Mouse (Mus musculus): ENCODE results near the gene Vmn1r3. TPM values are rescaled to one million over a fixed set of nuclear protein-coding genes. Genes with fewer than 3 reads are reported as not detected.
"Not testable (repeated sequence)": the region's sequence is repeated elsewhere in the genome, so short reads cannot be mapped to it uniquely, and the experiment has no call there.

Gene Vmn1r3
- polyA plus RNA-seq, 1 experiment from 2014 or later = not detected

DNA sequence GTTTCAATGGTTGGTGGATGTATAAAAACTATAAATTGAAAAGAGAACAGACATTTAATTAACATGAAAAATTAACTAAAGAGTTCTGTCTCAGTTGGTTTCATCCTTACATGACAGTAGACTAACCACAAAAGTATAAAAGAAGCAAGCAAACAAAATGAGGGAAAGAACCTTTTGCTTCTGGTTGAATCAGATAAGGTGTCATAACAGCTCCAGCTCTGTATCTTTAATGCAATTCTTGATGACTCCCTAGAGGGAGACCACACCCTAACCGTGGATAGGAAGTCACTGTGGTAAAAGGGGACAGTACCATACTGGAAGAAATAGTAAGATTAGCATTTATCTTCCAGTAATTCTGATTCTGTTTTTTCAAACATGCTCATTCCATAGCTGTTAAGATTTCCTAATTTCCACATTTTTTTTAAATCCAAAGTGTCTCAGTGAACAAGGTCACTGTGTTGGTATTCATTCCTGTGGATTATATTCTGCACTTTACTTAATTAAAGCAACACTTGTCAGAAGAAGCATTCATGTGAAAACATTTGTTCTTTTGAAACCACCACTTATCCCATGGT, 24.6 kb upstream of the Vmn1r3 start:
- H3K4me2 ChIP-seq (replicated peaks); ATAC-seq (ENCODE audit: low FRiP score); H3K9ac ChIP-seq; H3K27ac ChIP-seq; H3K9me3 ChIP-seq (replicated peaks); H3K4me1 ChIP-seq; H3K36me3 ChIP-seq; H3K27me3 ChIP-seq; H3K4me3 ChIP-seq: not testable (repeated sequence)
- WGBS = 88% methylated on average over 1 of the region's 1 CpGs

DNA sequence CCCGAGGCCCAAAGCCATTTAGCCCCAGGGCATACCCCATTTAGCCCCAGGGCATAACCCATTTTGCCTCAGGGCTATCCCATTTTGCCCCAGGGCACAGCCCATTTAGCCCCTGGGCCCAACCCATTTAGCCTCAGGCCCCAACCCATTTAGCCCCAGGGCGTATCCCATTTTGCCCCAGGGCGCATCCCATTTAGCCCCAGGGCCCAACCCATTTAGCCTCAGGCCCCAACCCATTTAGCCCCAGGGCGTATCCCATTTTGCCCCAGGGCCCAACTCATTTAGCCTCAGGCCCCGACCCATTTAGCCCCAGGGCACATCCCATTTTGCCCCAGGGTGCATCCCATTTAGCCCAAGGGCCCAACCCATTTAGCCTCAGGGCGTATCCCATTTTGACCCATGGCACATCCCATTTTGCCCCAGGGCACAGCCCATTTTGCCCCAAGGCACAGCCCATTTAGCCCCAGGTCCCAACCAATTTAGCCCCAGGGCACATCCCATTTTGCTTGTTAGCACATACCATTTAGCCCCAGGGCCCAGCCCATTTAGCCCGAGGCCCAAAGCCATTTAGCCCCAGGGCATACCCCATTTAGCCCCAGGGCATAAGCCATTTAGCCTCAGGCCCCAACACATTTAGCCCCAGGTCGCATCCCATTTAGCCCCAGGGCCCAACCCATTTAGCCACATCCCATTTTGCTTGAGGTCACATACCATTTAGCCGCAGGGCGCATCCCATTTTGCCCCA, 8.2 kb downstream of the Vmn1r3 start:
- not testable (repeated sequence) for H3K9ac ChIP-seq; ATAC-seq (ENCODE audit: low FRiP score); H3K36me3 ChIP-seq; H3K4me2 ChIP-seq (replicated peaks); H3K4me1 ChIP-seq; H3K27me3 ChIP-seq; H3K4me3 ChIP-seq; H3K27ac ChIP-seq
- H3K9me3 ChIP-seq (replicated peaks) = peaks cover 60% of the 10 kb centered on the region
- WGBS = 84% methylated on average over 10 of the region's 10 CpGs

DNA sequence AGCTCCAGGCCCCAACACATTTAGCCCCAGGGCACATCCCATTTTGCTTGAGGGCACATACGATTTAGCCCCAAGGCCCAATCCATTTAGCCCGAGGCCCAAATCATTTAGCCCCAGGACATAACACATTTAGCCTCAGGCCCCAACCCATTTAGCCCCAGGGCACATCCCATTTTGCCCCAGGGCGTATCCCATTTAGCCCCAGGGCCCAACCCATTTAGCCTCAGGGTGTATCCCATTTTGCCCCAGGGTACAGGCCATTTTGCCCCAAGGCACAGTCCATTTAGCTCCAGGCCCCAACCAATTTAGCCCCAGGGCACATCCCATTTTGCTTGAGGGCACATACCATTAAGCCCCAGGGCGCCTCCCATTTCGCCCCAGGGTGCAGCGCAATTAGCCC, 9.0 kb downstream of the Vmn1r3 start:
- not testable (repeated sequence) for H3K9ac ChIP-seq; ATAC-seq (ENCODE audit: low FRiP score); H3K4me3 ChIP-seq; H3K27ac ChIP-seq; H3K27me3 ChIP-seq; H3K36me3 ChIP-seq; H3K4me2 ChIP-seq (replicated peaks); H3K4me1 ChIP-seq
- WGBS = 82% methylated on average over 6 of the region's 6 CpGs
- peaks cover 57% of the 10 kb centered on the region for H3K9me3 ChIP-seq (replicated peaks)

DNA sequence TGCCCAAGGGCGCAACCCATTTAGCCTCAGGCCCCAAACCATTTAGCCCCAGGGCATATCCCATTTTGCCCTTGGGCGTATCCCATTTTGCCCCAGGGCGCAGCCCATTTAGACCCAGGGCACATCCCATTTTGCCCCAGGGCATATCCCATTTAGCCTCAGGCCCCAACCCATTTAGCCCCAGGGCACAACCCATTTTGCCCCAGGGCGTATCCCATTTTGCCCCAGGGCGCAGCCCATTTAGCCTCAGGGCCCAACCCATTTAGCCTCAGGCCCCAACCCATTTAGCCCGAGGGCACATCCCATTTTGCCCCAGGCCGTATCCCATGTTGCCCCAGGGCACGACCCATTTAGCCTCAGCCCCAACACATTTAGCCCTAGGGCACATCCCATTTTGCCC, 9.4 kb downstream of the Vmn1r3 start:
- not testable (repeated sequence) for H3K27ac ChIP-seq; H3K36me3 ChIP-seq; H3K4me3 ChIP-seq; ATAC-seq (ENCODE audit: low FRiP score); H3K4me1 ChIP-seq; H3K9ac ChIP-seq; H3K4me2 ChIP-seq (replicated peaks); H3K27me3 ChIP-seq
- 89% methylated on average over 7 of the region's 8 CpGs for WGBS
- peaks cover 53% of the 10 kb centered on the region for H3K9me3 ChIP-seq (replicated peaks)

DNA sequence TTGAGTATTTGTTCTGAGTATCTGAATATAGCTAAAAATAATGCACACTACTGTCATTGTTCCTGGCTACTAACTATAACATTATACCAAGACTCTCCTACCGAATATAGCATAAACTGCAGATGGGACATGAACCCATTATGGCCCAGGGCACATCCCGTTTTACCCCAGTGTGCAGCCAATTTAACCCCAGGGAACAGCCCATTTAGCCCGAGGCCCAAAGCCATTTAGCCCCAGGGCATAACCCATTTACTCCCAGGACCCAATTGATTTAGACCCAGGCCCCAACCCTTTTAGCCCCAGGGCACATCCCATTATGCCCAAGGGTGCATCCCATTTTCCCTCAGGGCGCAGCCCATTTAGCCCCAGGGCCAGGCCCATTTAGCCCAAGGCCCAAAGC, 10.6 kb downstream of the Vmn1r3 start:
- ATAC-seq (ENCODE audit: low FRiP score); H3K27ac ChIP-seq; H3K4me1 ChIP-seq; H3K4me3 ChIP-seq; H3K4me2 ChIP-seq (replicated peaks); H3K36me3 ChIP-seq; H3K9ac ChIP-seq; H3K27me3 ChIP-seq: not testable (repeated sequence)
- peaks cover 42% of the 10 kb centered on the region for H3K9me3 ChIP-seq (replicated peaks)
- 77% methylated on average over 4 of the region's 4 CpGs for WGBS

DNA sequence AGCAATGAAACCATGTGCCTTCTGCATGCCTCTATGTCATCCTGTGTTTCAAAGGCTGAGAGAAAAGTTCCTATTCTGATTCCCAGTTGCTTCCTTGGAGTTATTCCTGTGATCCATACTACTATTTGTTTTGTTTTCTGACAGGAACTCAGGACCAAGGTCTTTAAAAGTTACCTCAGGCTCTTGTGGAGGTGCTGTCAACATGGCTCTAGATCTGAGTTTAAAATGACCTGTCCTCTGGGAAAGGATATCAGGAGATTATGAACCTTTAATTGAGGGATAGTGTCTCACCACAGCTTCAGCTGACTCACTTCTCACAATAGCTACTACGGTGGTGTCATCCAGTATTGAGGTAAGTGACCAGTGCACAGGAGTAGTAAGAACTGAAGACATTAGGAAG, 18.1 kb downstream of the Vmn1r3 start, which contains the start of gene Vmn1r2:
Vmn1r2 (plus strand) TSS at position 301 of the 400 bp plus-strand sequence.
- not testable (repeated sequence) for ATAC-seq (ENCODE audit: low FRiP score); H3K4me2 ChIP-seq (replicated peaks); H3K4me1 ChIP-seq; H3K27me3 ChIP-seq; H3K27ac ChIP-seq; H3K36me3 ChIP-seq; H3K4me3 ChIP-seq; H3K9ac ChIP-seq
- peaks cover 20% of the 10 kb centered on the region for H3K9me3 ChIP-seq (replicated peaks)
- WGBS = no CpG with 5 or more reads among the region's 1 CpGs

DNA sequence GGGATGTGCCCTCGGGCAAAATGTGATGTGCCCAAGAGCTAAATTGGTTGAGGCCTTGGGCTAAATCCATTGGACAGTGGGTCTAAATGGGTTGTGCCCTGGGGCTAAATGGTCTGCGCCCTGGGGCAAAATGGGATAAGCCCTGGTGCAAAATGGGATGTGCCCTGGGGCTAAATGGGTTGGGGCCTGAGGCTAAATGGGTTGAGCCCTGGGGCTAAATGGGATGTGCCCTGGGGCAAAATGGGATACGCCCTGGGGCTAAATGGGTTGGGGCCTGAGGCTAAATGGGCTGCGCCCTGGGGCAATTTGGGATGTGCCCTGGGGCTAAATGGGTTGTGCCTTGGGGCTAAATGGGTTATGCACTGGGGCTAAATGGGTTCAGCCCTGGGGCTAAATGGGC, 20.1 kb downstream of the Vmn1r3 start:
- Histone ChIP-seq H3K9ac (no peak overlapping the region), H3K36me3 (no peaks in the 10 kb centered on the region), H3K9me3 (replicated peaks) (peaks cover 20% of the 10 kb centered on the region), H3K4me2 (replicated peaks) (no peak overlapping the region), H3K27me3 (no peaks in the 10 kb centered on the region), H3K4me3 (no peak overlapping the region), H3K27ac (no peak overlapping the region), H3K4me1 (no peaks in the 10 kb centered on the region)
- ATAC-seq (ENCODE audit: low FRiP score) = peak; percentile 66; the same call in 1 of the 2 replicates
- 90% methylated on average over 4 of the region's 4 CpGs for WGBS

DNA sequence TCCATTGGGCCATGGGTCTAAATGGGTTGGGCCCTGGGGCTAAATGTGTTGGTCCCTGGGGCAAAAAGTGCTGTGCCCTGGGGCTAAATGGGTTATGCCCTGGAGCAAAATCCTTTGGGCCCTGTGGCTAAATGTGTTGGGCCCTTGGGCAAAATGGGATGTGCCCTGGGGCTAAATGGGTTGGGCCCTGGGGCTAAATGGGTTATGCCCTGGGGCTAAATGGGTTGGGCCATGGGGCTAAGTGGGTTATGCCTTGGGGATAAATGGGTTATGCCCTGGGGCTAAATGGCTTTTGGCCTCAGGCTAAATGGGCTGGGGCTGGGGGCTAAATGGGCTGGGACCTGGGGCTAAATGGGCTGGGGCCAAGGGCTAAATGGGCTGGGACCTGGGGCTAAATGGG, 20.7 kb downstream of the Vmn1r3 start:
- H3K4me3 ChIP-seq; H3K36me3 ChIP-seq; H3K27me3 ChIP-seq; H3K9ac ChIP-seq; H3K27ac ChIP-seq; H3K4me1 ChIP-seq; ATAC-seq (ENCODE audit: low FRiP score); H3K4me2 ChIP-seq (replicated peaks): not testable (repeated sequence)
- peaks cover 20% of the 10 kb centered on the region for H3K9me3 ChIP-seq (replicated peaks)

DNA sequence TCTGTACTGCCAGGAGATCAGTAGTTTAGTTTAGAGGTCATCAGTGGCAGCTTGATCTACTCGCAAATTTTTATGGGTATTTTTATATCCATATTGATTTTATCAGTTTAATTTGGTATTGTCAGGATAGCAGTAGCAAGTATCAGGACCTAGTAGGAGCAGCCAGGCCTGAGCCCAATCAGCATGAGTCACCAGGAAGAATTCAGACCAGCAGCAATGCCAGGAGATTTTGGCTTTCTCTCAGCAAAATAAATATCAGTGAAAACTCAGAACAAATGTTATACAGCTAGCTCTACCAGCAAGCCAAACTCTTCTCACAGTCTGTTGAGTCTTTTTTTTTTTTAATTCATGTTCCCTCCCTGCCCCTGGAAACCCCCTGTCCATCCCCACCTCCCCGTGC, 31.8 kb downstream of the Vmn1r3 start:
- H3K4me3 ChIP-seq; H3K4me2 ChIP-seq (replicated peaks); H3K9me3 ChIP-seq (replicated peaks); H3K4me1 ChIP-seq; H3K9ac ChIP-seq; H3K27me3 ChIP-seq; ATAC-seq (ENCODE audit: low FRiP score); H3K36me3 ChIP-seq; H3K27ac ChIP-seq: not testable (repeated sequence)
- 83% methylated on average over 2 of the region's 2 CpGs for WGBS

DNA sequence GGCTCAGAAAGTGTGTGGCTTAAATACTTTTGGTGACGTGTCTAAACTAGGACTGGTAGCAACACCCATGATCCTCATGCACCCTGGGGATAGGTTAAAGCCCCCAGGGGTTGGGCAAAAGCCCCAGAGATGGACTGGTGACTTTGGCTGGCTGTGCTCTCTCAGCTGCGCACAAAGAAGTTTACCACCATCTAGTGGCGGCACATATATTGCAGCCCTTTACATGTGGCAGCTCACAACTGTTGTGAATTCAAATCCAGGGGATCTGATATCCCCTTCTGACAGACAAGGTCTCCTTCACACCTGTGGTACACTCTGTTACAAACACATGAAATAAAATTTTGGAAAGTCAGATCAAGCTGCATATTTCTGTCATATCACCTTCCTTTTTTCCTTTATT, 37.2 kb downstream of the Vmn1r3 start:
- ATAC-seq (ENCODE audit: low FRiP score); H3K27ac ChIP-seq; H3K9ac ChIP-seq; H3K36me3 ChIP-seq; H3K4me1 ChIP-seq; H3K4me3 ChIP-seq; H3K27me3 ChIP-seq; H3K4me2 ChIP-seq (replicated peaks); H3K9me3 ChIP-seq (replicated peaks): not testable (repeated sequence)
- WGBS = no CpG with 5 or more reads among the region's 3 CpGs

Other genes starting within 250 kb of the Vmn1r3 start
- not detected in 2 replicates for gene Vmn1r2, start 18.0 kb downstream of the Vmn1r3 start, polyA plus RNA-seq (2016; fragmentation: Nextera tagmentation; extraction: Ambion mirVana)